Mouse (Mus musculus) right cerebral cortex, postnatal 14 days (tissue): ENCODE results near the gene Azin2.
A peak's percentile ranks its signal among the peaks of the same experiment; 100 is the strongest.

Source experiments
- DNase-seq: peaks from one replicate; pipeline ENCODE4 v3.0.0; 2022

The Azin2 gene

DNA sequence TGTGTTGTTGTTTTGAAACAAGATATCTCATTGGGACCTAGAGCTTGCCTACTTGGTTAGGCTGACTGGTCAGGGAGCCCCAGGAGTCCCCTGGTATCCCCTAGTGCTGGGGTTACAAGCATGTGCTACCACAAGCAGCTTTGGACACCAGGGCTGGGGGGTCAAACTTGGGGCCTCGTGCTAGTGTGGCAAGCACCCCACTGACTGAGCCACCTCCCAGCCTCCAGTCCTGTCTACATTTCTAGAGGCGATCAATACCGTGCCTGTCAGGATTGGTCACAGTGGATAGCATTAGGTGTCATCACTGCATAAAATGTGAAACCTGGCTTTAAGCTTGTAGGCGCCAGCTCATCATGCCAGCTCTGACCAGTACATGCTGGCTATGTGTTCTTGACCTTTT lies 66.4 kb downstream of the Azin2 start:
- DNase-seq, result no peak

DNA sequence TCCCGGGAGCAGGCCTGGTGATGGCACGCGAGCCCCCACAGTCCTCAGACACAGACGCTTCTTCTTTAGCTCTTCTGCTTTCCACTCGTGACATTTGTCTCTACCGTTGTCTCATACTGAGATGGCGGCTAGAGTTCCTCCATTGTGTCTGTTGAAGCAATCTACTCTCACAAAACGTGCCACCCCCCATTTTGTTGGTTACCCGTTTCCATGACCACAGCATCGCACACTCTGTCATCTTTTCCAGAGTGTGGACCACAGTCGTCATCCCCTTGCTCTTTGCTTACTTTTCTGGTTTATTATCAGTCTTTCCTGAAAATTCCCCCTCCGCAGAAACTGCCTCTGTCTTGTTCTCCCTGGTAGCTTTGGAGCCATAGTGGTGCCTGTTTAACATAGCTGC lies 68.1 kb downstream of the Azin2 start:
- no peak for DNase-seq

DNA sequence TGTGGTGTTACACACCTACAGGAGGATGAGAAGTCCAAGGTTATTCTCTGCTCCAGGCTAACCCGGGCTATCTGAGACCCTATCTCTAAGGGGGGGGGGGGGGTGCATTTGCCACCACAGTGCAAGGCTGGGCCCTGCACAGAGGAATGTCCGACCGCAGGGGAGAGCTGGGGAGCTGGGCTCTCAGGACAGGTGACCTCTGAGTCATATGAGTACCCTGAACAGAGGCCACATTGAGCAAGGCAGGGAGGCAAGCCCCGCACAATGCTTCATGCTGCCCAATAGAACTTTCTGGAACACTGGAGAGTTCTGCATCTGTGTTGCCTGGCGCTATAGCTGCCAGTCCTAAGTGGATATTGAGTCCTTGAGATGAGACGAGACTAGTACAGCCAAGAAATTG lies 70.1 kb downstream of the Azin2 start:
- DNase-seq, result no peak

DNA sequence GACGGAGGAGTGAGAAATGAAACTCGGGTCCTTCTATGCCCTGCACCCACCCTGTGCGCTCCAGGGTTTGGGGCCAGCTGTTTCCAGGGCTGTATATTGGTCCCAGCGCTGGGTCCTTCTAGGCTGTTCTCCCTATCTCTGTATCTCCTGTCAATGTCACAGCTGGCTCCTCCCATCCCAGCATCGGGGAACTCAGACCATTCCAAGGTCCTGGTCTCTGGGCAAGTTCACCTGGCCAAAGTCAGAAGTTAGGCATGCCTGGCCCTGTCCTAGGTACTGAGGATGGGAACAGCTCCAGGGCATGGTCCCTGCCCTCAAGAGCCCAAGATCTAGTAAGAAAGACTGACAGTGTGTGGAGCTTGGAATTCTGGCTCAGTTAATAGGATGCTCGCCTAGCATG lies 70.5 kb downstream of the Azin2 start:
- DNase-seq, result no peak

DNA sequence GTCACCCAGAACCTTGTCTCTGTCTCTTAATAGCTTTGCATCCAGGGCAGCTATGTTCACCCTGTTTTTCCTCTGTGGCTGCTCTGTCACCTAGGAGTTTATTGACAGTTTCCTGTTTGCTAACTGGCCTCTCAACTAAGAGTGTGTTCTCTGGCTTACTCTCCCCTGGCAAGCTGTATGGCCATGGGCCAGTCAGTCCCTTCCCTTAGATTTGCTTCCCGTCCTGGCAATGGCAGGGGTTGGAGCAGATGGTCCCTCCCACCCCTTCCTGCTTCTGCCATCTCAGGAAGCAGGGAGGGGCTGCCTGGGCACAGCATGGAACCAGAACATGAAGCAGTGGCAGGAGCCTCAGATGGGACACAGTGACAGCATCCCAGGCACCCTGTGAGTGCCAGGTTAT lies 71.1 kb downstream of the Azin2 start:
- peak; percentile 50 for DNase-seq

DNA sequence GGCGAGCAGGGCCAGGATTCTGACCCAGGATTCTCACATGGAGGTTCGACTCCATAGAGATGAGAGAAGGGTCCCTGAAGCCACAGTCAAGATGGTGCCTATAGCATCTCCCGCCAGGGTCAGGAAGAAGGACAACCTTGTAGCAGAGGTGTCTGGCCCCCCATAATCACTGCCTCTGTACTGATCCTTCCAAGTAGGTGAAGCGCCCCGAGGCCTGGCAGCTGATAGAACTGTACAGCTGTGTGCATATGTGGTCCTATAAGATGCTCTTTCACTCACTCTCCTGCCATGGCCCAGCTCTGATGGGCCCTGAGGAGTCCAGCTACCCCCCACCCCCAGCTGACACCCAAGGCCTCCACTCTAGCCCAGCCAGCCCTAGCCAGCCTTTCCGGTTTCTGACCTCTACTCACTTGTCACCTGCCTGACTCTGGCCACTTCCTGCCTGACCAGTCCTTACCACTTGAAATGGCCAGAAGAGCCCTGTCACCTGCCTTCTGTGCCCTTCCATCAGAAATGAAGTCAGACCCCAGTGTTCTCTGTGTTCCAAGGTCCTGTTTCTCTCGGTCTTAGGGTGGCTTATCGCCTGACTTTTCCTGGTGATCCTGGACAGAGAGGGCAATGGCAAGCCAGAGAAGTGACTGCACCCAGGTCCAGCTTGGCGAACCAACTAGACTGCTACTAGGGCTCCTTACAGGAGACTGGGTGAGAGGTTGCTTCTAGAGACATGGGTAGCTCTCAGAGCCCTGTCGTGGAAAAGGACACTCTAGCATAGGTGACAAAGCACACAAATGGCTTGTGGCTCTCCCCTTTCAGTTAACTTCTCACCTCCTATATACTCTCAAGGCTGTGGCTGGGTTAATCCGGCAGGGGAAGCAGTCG lies 72.3 kb downstream of the Azin2 start:
- DNase-seq, result no peak

DNA sequence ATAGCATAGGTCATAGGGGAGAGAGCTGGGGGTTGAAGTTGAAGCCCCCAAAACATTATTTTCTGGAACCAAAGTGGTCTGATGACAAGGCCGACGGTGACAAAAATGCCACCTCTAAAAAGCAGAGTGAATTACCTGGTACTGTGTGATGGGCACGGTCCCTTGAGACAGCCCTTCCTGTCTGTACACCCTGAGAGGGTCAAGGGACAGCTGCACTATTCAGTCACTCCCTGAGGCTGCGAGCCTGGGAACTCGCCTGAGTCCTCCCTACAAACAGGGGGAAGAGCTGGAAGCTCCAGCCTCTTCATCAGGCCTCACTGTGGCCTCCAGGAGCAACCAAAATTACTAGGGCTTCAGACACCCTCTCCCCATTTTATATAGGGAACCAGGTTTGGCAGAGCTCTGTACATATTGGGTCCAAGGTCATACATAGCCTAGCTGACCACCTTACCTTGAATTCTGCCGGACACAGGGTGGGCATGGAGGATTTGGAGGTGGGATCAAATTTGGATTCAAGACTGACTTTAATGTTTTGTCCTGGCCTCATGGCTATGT lies 73.7 kb downstream of the Azin2 start:
- DNase-seq, result no peak

DNA sequence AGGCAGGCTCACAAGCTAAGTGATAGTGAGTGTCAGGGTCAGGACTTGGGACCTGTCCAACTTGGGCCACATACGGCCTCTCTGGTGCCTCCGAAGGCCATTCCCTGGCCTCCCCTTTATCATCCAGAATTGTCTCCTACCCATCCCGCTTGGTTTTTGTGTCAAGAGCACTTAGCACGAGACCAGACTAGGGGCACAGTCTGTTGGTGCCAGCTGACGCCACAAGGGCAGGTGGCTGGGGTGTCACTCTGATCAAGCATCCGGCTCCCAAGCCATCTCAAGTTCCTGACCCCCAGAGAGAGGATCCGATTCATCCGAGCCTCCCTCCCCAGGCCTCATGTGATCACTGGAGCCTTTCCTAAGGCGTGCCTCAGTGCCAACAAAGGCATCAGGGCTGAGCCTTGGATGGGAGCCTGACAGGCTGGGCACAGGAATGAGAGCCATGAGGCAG lies 74.6 kb downstream of the Azin2 start:
- DNase-seq, result no peak

DNA sequence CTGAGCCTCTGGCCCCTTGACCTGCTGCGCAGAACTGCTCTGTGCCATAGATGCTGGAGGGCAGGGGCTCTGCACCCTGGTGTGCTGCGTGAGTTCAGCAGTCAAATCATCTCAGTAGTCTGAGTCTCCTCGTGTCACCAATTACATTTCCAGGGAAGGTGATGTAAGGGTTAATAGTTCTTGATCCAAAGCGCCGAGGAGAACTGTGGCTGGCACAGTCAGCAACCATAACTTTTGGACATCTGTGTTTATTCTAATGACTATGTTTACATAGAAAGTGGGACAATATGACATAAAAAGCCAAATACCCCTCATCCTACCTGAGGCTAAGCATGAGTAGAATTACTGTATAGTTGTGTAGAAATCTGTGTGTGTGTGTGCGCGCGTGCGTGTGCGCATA lies 75.2 kb downstream of the Azin2 start:
- DNase-seq, result no peak

DNA sequence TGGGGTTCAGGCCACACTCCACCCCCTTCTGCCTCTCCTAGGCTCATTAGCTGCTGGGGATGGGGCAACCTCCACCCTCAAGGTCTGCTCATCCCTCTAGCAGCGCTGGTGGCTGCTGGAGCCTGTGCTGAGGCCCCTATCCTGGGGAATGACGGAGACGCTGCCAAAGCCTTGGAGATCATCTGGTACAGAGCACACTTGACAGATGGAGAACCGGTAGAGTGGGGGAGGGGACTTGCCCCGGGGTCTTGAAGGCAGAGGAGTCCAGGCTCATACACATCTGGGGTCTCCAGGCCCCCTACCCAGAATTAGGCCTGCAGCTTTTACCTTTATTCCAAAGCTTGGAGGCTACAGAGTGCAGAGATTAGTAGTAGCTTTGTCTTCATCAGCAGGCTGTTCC lies 75.7 kb downstream of the Azin2 start:
- DNase-seq, result no peak

DNA sequence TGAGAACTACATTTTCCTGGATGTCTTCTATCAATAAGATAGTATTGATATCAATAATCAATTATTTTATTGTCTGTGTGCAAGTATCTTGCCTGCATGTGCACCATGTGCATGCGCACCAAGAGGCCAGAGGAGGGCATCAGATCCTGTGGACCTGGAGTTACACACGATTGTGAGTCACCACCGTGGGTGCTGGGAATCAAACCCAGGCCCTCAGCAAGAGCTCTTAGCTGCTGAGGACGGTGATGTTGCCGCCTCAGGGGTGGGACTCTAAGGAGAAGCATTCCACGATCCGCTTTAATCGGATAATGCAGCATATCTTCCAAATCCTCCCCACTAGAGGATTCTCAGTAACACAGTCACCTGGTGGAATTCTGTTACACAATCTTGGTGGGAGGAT lies 76.7 kb downstream of the Azin2 start:
- no peak for DNase-seq

DNA sequence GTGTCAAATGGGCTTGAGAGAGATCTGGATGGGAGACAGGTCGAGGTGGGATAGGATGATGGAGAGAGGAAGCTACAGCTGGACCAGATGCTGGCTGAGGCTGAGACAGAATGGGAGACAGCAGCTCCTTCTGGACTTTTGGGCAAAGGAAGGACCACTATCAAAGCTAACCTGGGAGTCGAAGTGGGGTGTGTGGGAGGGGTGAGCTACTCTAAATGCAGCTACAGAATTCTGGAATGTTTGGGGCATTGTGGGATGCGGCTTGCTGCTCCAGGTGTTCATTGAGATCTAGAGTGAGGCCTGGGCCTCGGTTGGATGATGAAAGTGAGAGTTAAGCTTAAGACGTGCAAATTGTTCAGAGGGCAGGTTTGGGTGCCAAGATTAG lies 77.5 kb downstream of the Azin2 start:
- no peak for DNase-seq

DNA sequence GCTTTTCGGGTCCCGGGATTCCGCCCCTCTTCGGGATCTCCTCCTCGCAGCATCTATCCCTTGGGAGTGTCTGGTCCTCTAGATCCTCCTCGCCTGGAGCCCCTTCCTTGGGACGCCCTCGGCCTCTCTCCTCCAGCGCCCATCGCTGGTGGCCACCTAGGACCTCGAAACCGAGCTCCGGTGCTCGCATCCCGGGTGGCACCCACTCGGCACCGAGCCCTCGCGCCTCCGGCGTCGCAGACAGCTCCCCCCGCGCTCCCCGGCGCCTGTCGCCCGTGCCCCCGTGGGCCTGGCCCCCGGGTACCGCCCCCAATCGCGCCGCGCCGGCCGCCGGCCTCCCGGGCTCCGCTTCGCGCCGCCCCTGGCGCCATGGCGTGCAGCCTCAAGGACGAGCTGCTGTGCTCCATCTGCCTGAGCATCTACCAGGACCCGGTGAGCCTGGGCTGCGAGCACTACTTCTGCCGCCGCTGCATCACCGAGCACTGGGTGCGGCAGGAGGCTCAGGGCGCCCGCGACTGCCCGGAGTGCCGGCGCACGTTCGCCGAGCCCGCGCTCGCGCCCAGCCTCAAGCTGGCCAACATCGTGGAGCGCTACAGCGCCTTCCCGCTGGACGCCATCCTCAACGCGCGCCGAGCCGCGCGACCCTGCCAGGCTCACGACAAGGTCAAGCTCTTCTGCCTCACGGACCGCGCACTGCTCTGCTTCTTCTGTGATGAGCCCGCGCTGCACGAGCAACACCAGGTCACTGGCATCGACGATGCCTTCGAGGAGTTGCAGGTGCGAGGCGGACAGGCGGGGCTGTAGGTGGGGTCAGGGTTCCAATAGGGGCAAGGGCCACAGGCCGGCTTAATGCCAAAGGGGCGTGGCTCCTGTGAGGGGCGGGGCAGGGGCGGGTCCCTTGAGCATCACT lies 78.2 kb downstream of the Azin2 start:
- DNase-seq, result peak; percentile 46

DNA sequence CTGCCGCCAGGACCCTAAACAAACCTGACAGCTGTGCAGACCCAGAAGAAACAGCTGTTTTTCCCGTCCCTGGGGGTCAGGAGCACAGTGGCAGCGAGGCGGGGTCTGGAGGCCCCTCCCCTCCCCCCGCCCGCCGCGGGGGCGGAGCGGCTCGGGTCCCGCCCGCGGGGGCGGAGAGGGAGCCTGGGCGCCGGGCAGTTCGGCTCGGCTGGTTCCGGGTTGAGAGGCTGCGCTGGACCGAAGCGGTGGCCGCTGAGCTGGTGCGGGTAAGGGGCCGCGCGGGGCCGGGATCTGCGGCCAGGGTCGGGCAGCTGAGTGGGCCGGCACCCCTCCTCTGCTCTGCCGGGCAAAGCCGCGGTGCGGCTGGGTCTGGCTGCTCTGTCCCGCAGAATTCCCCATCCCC lies 78.9 kb downstream of the Azin2 start, which contains the start of gene Trim62:
Gene Trim62 (plus strand): TSS at position 202 of the 403 bp plus-strand sequence.
- DNase-seq, result peak; percentile 68
